Mouse (Mus musculus): Measurements from ENCODE around the gene C530008M17Rik. TPM values are rescaled to one million over a fixed set of nuclear protein-coding genes. Genes with fewer than 3 reads are reported as not detected.

C530008M17Rik gene
- total RNA-seq, 2 experiments from 2014 or later = 9.1 to 10.7 TPM

GRCm38 (mm10) chr5:76772831-76773230 lies 116.5 kb downstream of the C530008M17Rik start:
- DNase-seq = no peak

- no peak for DNase-seq
Observed at GRCm38 (mm10) chr5:76773492-76774158, 117.3 kb downstream of the C530008M17Rik start.

GRCm38 (mm10) chr5:76779094-76779615 lies 122.8 kb downstream of the C530008M17Rik start:
- no peak for DNase-seq

- DNase-seq = no peak
Observed at GRCm38 (mm10) chr5:76781943-76782342, 125.6 kb downstream of the C530008M17Rik start.

GRCm38 (mm10) chr5:76782414-76783103 lies 126.2 kb downstream of the C530008M17Rik start:
- DNase-seq = peak; percentile 29

GRCm38 (mm10) chr5:76783104-76783441 lies 126.8 kb downstream of the C530008M17Rik start:
- no peak for DNase-seq

GRCm38 (mm10) chr5:76784151-76784723 lies 127.9 kb downstream of the C530008M17Rik start:
- no peak for DNase-seq

GRCm38 (mm10) chr5:76785013-76785412 lies 128.7 kb downstream of the C530008M17Rik start:
- DNase-seq = no peak

GRCm38 (mm10) chr5:76789881-76790280 lies 133.6 kb downstream of the C530008M17Rik start:
- no peak for DNase-seq

GRCm38 (mm10) chr5:76791280-76791679 lies 135.0 kb downstream of the C530008M17Rik start:
- DNase-seq = no peak

- DNase-seq = no peak
Observed at GRCm38 (mm10) chr5:76792720-76793119, 136.4 kb downstream of the C530008M17Rik start.

GRCm38 (mm10) chr5:76798043-76798442 lies 141.7 kb downstream of the C530008M17Rik start:
- DNase-seq = no peak

GRCm38 (mm10) chr5:76799471-76799870 lies 143.2 kb downstream of the C530008M17Rik start:
- DNase-seq = peak; percentile 34

- no peak for DNase-seq
Observed at GRCm38 (mm10) chr5:76809031-76809430, 152.7 kb downstream of the C530008M17Rik start.

- DNase-seq = no peak
Observed at GRCm38 (mm10) chr5:76815035-76815434, 158.7 kb downstream of the C530008M17Rik start.

- peak; percentile 30 for DNase-seq
Observed at GRCm38 (mm10) chr5:76815786-76816455, 159.6 kb downstream of the C530008M17Rik start.

- no peak for DNase-seq
Observed at GRCm38 (mm10) chr5:76816748-76817147, 160.4 kb downstream of the C530008M17Rik start.

GRCm38 (mm10) chr5:76817678-76818077 lies 161.4 kb downstream of the C530008M17Rik start:
- DNase-seq = no peak

- DNase-seq = no peak
Observed at GRCm38 (mm10) chr5:76818807-76819206, 162.5 kb downstream of the C530008M17Rik start.

- DNase-seq = no peak
Observed at GRCm38 (mm10) chr5:76822097-76822496, 165.8 kb downstream of the C530008M17Rik start.

GRCm38 (mm10) chr5:76828527-76829240 lies 172.4 kb downstream of the C530008M17Rik start:
- DNase-seq = no peak
